Mouse (Mus musculus) liver, adult (tissue): ENCODE data around the gene Rps16.
A peak's percentile ranks its signal among the peaks of the same experiment; 100 is the strongest.

Experiments used
- GATA4 ChIP-seq: IDR thresholded peaks from 2 replicates; pipeline ENCODE4 v1.6.1; 2014; ENCODE audit warnings: mild to moderate bottlenecking, low read length; ENCODE audit not compliant: insufficient replicate concordance

The Rps16 gene

GRCm38 (mm10) chr7:28377190-28378065, 27.0 kb downstream of the Rps16 start:
- TF ChIP-seq GATA4 = no peak

- no peak for TF ChIP-seq GATA4
Measured at GRCm38 (mm10) chr7:28378066-28378690, 27.7 kb downstream of the Rps16 start.

- peak; percentile 71; the same call in 1 of the 2 replicates for TF ChIP-seq GATA4
Measured at GRCm38 (mm10) chr7:28378769-28379651, 28.6 kb downstream of the Rps16 start.

GRCm38 (mm10) chr7:28380237-28381016, 30.0 kb downstream of the Rps16 start, which contains the start of gene Zfp36:
Gene Zfp36 (minus strand): TSS chr7:28380253.
- TF ChIP-seq GATA4 = no peak

GRCm38 (mm10) chr7:28381017-28381790, 30.8 kb downstream of the Rps16 start:
- no peak for TF ChIP-seq GATA4

- no peak for TF ChIP-seq GATA4
Measured at GRCm38 (mm10) chr7:28381938-28382337, 31.5 kb downstream of the Rps16 start.

GRCm38 (mm10) chr7:28382347-28382951, 32.0 kb downstream of the Rps16 start:
- no peak; the same call in 1 of the 2 replicates for TF ChIP-seq GATA4

GRCm38 (mm10) chr7:28382981-28383396, 32.5 kb downstream of the Rps16 start:
- peak; percentile 96 for TF ChIP-seq GATA4

GRCm38 (mm10) chr7:28383606-28384005, 33.2 kb downstream of the Rps16 start:
- TF ChIP-seq GATA4 = no peak

GRCm38 (mm10) chr7:28384162-28384561, 33.7 kb downstream of the Rps16 start:
- no peak for TF ChIP-seq GATA4

GRCm38 (mm10) chr7:28385196-28385595, 34.7 kb downstream of the Rps16 start:
- TF ChIP-seq GATA4 = no peak

- TF ChIP-seq GATA4 = no peak
Measured at GRCm38 (mm10) chr7:28386007-28386406, 35.6 kb downstream of the Rps16 start.

GRCm38 (mm10) chr7:28386462-28386861, 36.0 kb downstream of the Rps16 start:
- TF ChIP-seq GATA4 = no peak

GRCm38 (mm10) chr7:28390331-28390730, 39.9 kb downstream of the Rps16 start:
- TF ChIP-seq GATA4 = no peak
